18 mouse cellular contexts compared by ENCODE assay signal in genomic region chr17:33995651-33996050, GRCm38 (mm10). TPM values are rescaled to one million over a fixed set of nuclear protein-coding genes. Genes with fewer than 3 reads are reported as not detected.
DNase-seq lines count a peak whose midpoint lies in the region; ATAC-seq lines count a peak whose summit lies in the region.
"Had no signal": no experiment of that assay in that cellular context is flagged by ENCODE, and none has a peak within 500 bp of the region (broad histone marks: within the 10 kb centered on the region; RNA-seq: fewer than 3 reads in every experiment).

No protein-coding gene starts in this region.

- DNase-seq in CD4-positive, CD25-positive, alpha-beta regulatory T cell, adult 2 months (ENCODE audit: low read depth, low spot score) = peak; percentile 54
- DNase-seq in CD4-positive helper T cell, adult 2 months (ENCODE audit: low read depth, low spot score) = peak; percentile 48
- peak; percentile 1 for DNase-seq in ES-CJ7 (ENCODE audit: low read depth, low spot score)
- DNase-seq in induced T-regulatory cell, adult 2 months (ENCODE audit: low read depth) = peak; percentile 52
- DNase-seq in kidney, adult 11 months = no peak
- no peak for DNase-seq in heart, adult 9 months (ENCODE audit: low spot score in 2 of 2)
- DNase-seq: adrenal gland, adult 8-10 months; adrenal gland, postnatal 14 days; adrenal gland, postnatal 36 days; cerebellum, adult 11-12 months; cerebellum, adult 2 months; cerebellum, adult 9-10 months; cerebellum, postnatal 10 days; cerebellum, postnatal 25 days had no signal

- no peak for ATAC-seq in CD4-positive, CD25-positive, alpha-beta regulatory T cell, adult 4 months
- ATAC-seq: activated CD4-positive, CD25-positive, alpha-beta regulatory T cell, adult 4 months; forebrain, embryonic 14.5 days; forebrain, embryonic 16.5 days had no signal

RNA-seq across cellular contexts. Expression of gene H2-K1, which starts 4.5 kb away (rescaled TPM):
- polyA plus RNA-seq in CD4-positive, CD25-positive, alpha-beta regulatory T cell, adult 4 months (2017; shearing (Covaris generic)) = 1,000 to 10,000 TPM; 5,395 to 7,513 TPM

RNA-seq across cellular contexts. Expression of gene Ring1, which starts 28.8 kb away (rescaled TPM):
- polyA plus RNA-seq in CD4-positive, CD25-positive, alpha-beta regulatory T cell, adult 4 months (2017; shearing (Covaris generic)) = 1 to 10 TPM; 2.2 to 2.3 TPM

RNA-seq across cellular contexts. Expression of gene H2-Ke6, which starts 32.2 kb away (rescaled TPM):
- polyA plus RNA-seq in CD4-positive, CD25-positive, alpha-beta regulatory T cell, adult 4 months (2017; shearing (Covaris generic)) = 10 to 100 TPM; 20.9 to 21.4 TPM

RNA-seq across cellular contexts. Expression of gene Slc39a7, which starts 35.8 kb away (rescaled TPM):
- 10 to 100 TPM; 53.0 to 92.6 TPM for polyA plus RNA-seq in CD4-positive, CD25-positive, alpha-beta regulatory T cell, adult 4 months (2017; shearing (Covaris generic))

RNA-seq across cellular contexts. Expression of gene Rxrb, which starts 36.0 kb away (rescaled TPM):
- polyA plus RNA-seq in CD4-positive, CD25-positive, alpha-beta regulatory T cell, adult 4 months (2017; shearing (Covaris generic)) = 10 to 100 TPM; 11.2 to 12.5 TPM

Comparison
In these comparisons a context has a peak if more than half of its experiments do, and no peak if none do; other contexts are left out.
1. DNase-seq: peak in CD4-positive, CD25-positive, alpha-beta regulatory T cell, adult 2 months (single experiment), CD4-positive helper T cell, adult 2 months (single experiment), ES-CJ7 (single experiment) and induced T-regulatory cell, adult 2 months (single experiment); none in kidney, adult 11 months (single experiment) and heart, adult 9 months (0 of 2).